Mouse (Mus musculus): ENCODE results near the gene 2310011J03Rik.

GRCm38 (mm10) chr10:80332525-80332989 is 12.2 kb upstream of the 2310011J03Rik start:
- no peak for TF ChIP-seq CTCF (IDR thresholded peaks at IDR 0.05; ENCODE audit: low read depth, low read length)
- TF ChIP-seq POLR2A (IDR thresholded peaks at IDR 0.05; ENCODE audit: borderline replicate concordance, low read depth, low read length), result no peak
